Mouse (Mus musculus) forebrain, embryonic 15.5 days (tissue): ENCODE measurements around the gene Pum2. TPM values are rescaled to one million over a fixed set of nuclear protein-coding genes. Genes with fewer than 3 reads are reported as not detected.

Source experiments
- ATAC-seq: fragments of 200-750 bp; cut with Nextera tagmentation; replicated peaks from 2 replicates; pipeline ENCODE4 v1.8.0; 2017; ENCODE audit warnings: mild to moderate bottlenecking, moderate TSS enrichment, moderate library complexity
- H3K27ac ChIP-seq: fragments of 300-500 bp; sonication (generic); replicated peaks from 2 replicates; pipeline ENCODE4 v1.5.1; 2015; ENCODE audit warnings: mild to moderate bottlenecking, inconsistent platforms
- H3K27me3 ChIP-seq: fragments of 300-500 bp; sonication (generic); 2 replicates; pipeline ENCODE4 v1.6.1; 2015; ENCODE audit warnings: inconsistent platforms
- H3K36me3 ChIP-seq: fragments of 300-500 bp; sonication (generic); 2 replicates; pipeline ENCODE4 v1.6.1; 2015; ENCODE audit warnings: mild to moderate bottlenecking, inconsistent platforms
- H3K4me1 ChIP-seq: fragments of 300-500 bp; sonication (generic); 2 replicates; pipeline ENCODE4 v1.6.1; 2015; ENCODE audit warnings: inconsistent platforms
- H3K4me2 ChIP-seq: fragments of 300-500 bp; sonication (generic); replicated peaks from 2 replicates; pipeline ENCODE4 v1.6.1; 2015; ENCODE audit warnings: mild to moderate bottlenecking, inconsistent platforms
- H3K4me3 ChIP-seq: fragments of 300-500 bp; sonication (generic); 2 replicates; pipeline ENCODE4 v1.5.1; 2015; ENCODE audit warnings: mild to moderate bottlenecking, inconsistent platforms
- H3K9ac ChIP-seq: fragments of 300-500 bp; sonication (generic); replicated peaks from 2 replicates; pipeline ENCODE4 v1.6.1; 2015; ENCODE audit warnings: mild to moderate bottlenecking, inconsistent platforms
- H3K9me3 ChIP-seq: fragments of 300-500 bp; sonication (generic); 2 replicates; pipeline ENCODE4 v1.6.1; 2016; ENCODE audit warnings: inconsistent platforms
- WGBS: fragments of 180-500 bp; shearing (Covaris S2); methylation state at CpG from one replicate; pipeline ENCODE4 v1.1.7; 2015; ENCODE audit warnings: mixed read lengths; 5-methylcytosine and 5-hydroxymethylcytosine counted together
- polyA plus RNA-seq: library from polyadenylated mRNA; unstranded; fragments of >200 nt; fragmentation: Nextera tagmentation; extraction: Ambion mirVana; gene quantifications from 2 replicates; pipeline ENCODE4 v1.2.1, GENCODE M21; 2015

The Pum2 gene
- polyA plus RNA-seq, 1 experiment from 2014 or later = 66.5 TPM

DNA sequence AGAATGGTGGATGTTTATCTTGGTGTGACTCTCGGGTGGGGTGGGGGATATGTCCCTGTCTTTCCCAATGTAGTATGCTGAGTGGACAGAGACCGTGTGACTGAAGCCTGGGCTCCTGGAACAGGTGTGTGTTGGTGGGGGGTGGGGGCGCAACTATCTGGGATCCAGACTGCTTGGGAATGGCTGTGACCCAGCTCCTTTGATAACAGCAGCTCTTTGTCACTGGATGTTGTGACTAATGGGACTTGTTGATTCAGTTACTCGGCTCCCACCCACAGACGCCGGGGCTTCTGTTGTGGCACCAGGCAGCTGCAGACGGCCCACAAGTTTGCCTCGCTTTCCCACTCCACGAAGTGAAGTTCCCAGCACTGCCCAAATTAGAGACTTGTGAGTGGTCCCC lies 110.3 kb downstream of the Pum2 start:
- ATAC-seq = no peak
- Histone ChIP-seq H3K4me1 (no peaks in the 10 kb centered on the region), H3K9me3 (no peaks in the 10 kb centered on the region), H3K36me3 (no peaks in the 10 kb centered on the region), H3K4me2 (no peak overlapping the region), H3K9ac (no peak overlapping the region), H3K27ac (no peak overlapping the region), H3K27me3 (no peaks in the 10 kb centered on the region), H3K4me3 (no peak overlapping the region)
- WGBS = 71% methylated on average over 9 of the region's 9 CpGs

DNA sequence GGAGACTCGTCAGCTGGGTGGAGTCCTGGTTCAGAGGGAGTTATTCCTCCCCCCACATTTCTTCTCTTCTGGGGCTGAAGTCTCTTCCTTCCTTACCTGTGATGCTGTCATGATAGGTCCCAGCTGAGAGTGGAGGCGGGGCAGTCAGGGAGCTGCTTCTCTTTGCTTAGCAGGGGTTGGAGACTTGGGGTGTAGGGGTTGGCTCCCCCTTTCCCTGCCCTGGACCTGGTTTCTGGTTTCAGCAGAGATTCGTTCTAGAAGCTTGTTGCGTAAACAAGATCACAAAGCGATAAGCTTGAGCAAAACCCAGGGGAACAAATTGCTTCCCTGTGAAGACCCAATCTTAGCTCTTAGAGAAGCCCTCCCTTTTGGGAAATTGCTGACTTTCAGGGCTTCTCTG lies 112.5 kb downstream of the Pum2 start:
- no peak overlapping the region for H3K27ac ChIP-seq
- H3K4me3 ChIP-seq = no peak overlapping the region
- H3K27me3 ChIP-seq = no peaks in the 10 kb centered on the region
- H3K9ac ChIP-seq = no peak overlapping the region
- H3K4me1 ChIP-seq = no peaks in the 10 kb centered on the region
- ATAC-seq = no peak
- H3K9me3 ChIP-seq = no peaks in the 10 kb centered on the region
- H3K4me2 ChIP-seq = no peak overlapping the region
- WGBS = 93% methylated on average over 5 of the region's 5 CpGs
- H3K36me3 ChIP-seq = 0 out of 2 replicates have a peak, but pooled peaks cover 4% of the 10 kb centered on the region

DNA sequence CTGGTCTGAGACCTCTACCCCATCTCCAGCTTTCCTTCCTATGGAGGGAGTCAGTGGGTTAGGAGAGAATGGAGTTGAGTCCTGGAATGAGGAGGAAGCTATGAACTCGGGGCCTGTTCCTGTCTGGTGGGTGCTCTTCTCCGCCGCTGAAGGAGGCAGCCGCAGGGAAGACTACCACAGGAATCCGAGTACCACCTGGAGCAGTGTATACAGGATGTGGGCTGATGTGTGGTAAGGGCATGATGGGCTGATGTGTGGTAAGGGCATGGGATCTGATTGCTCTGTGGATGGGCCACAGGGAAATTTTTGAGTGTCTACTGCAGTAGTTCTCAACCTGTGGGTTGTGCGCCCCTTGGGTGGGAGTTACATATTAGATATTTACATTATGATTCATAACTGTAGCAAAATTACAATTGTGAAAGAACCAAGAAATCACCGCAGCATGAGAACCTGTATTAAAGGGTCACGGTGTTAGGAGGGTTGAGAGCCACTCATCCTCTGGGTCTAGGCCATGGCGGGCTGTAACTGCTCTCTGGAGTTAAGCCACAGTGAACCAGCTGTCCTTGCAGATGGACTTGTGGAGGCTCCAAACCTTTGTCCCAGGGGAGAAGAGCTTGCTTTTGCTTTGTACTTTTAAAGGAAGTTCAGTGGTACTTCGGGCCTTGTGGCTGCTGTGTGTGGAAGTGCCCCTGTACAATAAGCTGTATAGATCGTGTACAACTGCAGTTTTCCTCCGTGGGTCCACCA lies 113.2 kb downstream of the Pum2 start:
- Histone ChIP-seq H3K4me1 (no peaks in the 10 kb centered on the region), H3K36me3 (0 out of 2 replicates have a peak, but pooled peaks cover 9% of the 10 kb centered on the region), H3K4me3 (no peak overlapping the region), H3K9ac (no peak overlapping the region), H3K27ac (no peak overlapping the region), H3K9me3 (no peaks in the 10 kb centered on the region), H3K27me3 (no peaks in the 10 kb centered on the region), H3K4me2 (no peak overlapping the region)
- no peak for ATAC-seq
- WGBS = 92% methylated on average over 12 of the region's 12 CpGs

DNA sequence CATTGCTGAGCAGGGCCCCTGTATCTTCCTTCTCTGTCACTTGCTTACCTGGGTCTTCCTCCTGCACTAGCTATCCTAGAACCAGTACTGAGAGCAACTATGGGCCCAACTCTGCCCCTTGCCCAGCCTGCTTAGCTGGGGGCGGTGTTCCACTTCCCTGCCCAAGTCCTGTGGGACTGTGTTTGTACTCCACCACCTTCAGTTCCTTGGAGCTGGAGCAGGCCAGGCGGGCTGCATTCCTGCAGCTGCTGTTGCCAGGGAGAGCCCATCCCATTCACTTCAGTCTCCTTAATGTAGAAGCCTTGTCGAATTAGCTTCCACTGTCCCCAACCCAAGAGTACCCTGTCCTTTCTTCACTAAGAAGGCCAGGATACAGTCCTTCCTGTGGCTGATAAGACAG lies 114.5 kb downstream of the Pum2 start:
- H3K27me3 ChIP-seq = no peaks in the 10 kb centered on the region
- no peaks in the 10 kb centered on the region for H3K9me3 ChIP-seq
- no peak for ATAC-seq
- H3K4me1 ChIP-seq = no peaks in the 10 kb centered on the region
- no peak overlapping the region for H3K4me2 ChIP-seq
- peaks cover 10% of the 10 kb centered on the region; the same call in 1 of the 2 replicates for H3K36me3 ChIP-seq
- no peak overlapping the region for H3K4me3 ChIP-seq
- WGBS = 53% methylated on average over 3 of the region's 3 CpGs
- H3K27ac ChIP-seq = no peak overlapping the region
- H3K9ac ChIP-seq = no peak overlapping the region

DNA sequence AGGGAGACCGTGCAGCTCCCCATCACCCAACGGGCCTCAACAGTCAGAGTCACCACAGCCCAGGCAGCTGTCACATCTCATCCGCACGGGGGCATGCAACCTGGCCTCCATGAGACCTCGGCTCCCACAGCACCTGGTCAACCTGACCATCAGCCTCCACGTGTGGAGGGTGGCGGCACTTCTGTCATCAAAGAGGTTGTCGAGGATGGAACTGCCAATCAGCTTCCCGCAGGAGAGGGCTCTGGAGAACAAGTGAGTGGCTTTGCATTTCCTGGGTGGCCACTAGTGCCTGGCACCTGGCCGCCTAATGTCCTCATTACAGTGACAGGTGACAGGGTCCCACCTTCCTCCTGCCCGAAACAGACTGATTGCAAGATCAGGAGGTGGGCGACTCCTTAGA lies 116.7 kb downstream of the Pum2 start:
- Histone ChIP-seq H3K9ac (no peak overlapping the region), H3K4me2 (no peak overlapping the region), H3K27ac (no peak overlapping the region), H3K36me3 (peaks cover 17% of the 10 kb centered on the region), H3K27me3 (no peaks in the 10 kb centered on the region), H3K4me3 (no peak overlapping the region), H3K9me3 (no peaks in the 10 kb centered on the region), H3K4me1 (no peaks in the 10 kb centered on the region)
- no peak for ATAC-seq
- WGBS = 96% methylated on average over 12 of the region's 12 CpGs

DNA sequence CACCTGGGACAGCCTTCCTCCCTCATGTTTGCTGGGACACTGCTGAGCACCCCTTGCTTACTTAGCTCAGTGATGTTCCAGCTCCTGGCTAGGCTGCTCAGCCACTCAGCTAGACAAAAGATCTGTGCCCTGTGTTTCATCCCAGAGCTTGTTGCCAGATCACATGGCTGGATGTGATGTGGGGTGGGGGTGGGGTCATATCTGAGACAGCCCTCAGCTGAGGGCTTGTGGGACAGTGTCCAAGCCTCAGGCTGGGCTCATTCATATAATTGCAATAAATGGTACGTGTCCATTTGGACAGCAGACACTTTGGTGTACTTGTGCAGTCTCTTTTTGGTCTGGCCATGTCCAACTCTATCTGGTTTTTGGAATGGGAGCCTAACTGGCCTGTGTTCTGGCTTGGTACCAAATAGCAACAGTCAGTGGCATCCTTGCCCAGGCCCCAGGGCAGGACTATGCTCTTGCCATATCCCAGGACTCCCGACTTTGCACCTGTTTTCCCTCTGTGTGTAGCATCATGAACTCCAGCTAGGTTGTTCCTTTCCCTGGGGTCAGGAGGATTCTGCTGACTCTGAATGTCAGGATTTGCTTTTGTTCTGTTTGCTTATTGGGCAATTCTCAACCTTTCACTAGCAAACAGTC lies 119.6 kb downstream of the Pum2 start:
- no peaks in the 10 kb centered on the region for H3K9me3 ChIP-seq
- peaks cover 17% of the 10 kb centered on the region for H3K36me3 ChIP-seq
- no peak for ATAC-seq
- WGBS = 90% methylated on average over 2 of the region's 2 CpGs
- H3K4me3 ChIP-seq = no peak overlapping the region
- no peak overlapping the region for H3K4me2 ChIP-seq
- H3K9ac ChIP-seq = no peak overlapping the region
- no peak overlapping the region for H3K27ac ChIP-seq
- no peaks in the 10 kb centered on the region for H3K27me3 ChIP-seq
- H3K4me1 ChIP-seq = no peaks in the 10 kb centered on the region

DNA sequence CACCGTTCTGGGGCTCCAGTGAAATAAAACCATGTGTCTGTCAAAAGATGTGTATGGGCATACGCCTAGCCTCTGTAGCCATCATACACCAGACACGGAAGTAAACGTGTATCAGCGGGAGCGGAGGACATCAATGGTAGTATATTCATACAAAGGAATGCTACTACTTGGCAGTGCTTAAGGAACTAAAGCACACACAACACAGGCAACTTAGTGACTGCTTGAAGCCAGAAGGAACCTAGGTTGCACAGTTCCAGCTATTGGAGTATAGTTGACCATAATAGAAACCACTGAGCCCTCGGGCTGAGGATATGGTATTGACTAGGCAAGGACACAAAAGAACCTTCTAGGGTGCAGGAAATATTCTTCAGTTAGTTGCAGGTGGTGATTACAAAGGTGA lies 124.0 kb downstream of the Pum2 start:
- Histone ChIP-seq H3K27me3 (no peaks in the 10 kb centered on the region), H3K9me3 (no peaks in the 10 kb centered on the region), H3K27ac (no peak overlapping the region), H3K4me2 (no peak overlapping the region), H3K4me3 (no peak overlapping the region), H3K36me3 (peaks cover 6% of the 10 kb centered on the region), H3K4me1 (no peaks in the 10 kb centered on the region), H3K9ac (no peak overlapping the region)
- 92% methylated on average over 7 of the region's 7 CpGs for WGBS
- ATAC-seq = no peak

DNA sequence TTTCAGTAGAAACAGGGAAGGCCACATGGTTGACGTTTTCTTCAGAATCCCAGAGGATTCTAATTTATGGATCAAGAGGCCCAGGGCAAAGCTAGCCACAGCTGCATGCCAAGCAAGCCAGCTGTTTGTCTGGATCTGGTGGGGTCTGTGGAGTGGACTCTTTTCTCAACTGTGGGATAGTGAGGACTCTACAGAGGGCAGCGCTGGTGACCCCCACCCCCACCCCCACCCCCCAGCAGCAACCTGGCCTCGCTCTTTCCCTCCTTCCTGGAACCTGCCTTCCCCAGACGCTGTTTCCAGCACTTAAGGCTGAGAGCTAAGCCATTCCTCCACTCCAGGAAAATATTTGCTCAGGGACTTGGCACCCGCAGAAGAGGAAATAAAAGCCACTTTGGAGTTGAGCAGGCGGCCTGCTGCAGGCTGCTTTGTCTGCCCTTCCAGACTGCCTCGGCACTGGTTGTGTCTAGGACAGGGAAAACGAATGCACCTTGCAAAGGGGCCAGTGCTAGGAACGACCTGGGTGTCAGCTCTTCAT lies 124.6 kb downstream of the Pum2 start:
- Histone ChIP-seq H3K4me2 (no peak overlapping the region), H3K9ac (no peak overlapping the region), H3K4me3 (no peak overlapping the region), H3K27ac (no peak overlapping the region), H3K27me3 (no peaks in the 10 kb centered on the region), H3K4me1 (no peaks in the 10 kb centered on the region), H3K36me3 (peaks cover 6% of the 10 kb centered on the region), H3K9me3 (no peaks in the 10 kb centered on the region)
- ATAC-seq = no peak
- WGBS = 59% methylated on average over 9 of the region's 9 CpGs

Other genes starting within 250 kb of the Pum2 start
- gene Rhob, start 174.1 kb upstream of the Pum2 start, polyA plus RNA-seq = 73.8 and 77.6 TPM in 2 replicates
- not detected in 2 replicates for gene Slc7a15, start 75.1 kb upstream of the Pum2 start, polyA plus RNA-seq
- gene Sdc1, start 97.2 kb downstream of the Pum2 start, polyA plus RNA-seq = 28.7 and 28.8 TPM in 2 replicates
- 258 and 292 TPM in 2 replicates for gene Laptm4a, start 247.5 kb downstream of the Pum2 start, polyA plus RNA-seq